Mouse (Mus musculus): ENCODE measurements around the gene Ankrd33.

DNA sequence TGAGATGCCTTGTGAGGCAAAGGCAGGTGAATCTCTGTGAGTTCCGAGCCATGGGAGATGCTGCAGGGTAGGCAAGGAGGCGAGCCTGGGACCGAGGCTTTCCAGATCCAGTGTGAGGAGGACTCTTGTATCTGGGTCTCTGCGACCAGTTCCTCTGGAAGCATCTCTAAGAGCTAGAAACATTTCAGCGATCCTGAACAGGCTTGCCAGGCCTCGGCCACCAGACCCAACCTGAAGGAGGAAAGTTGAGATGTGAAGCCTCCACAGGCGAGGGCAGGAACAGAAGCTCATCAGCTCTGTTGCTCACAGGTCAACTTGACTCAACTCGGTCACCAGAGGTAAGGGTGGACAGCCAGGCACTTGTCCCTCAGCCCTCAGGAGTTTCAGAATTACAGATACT lies 24.0 kb upstream of the Ankrd33 start:
- TF ChIP-seq CTCF (IDR thresholded peaks at IDR 0.05 in 2 of 3, conservative IDR thresholded peaks at IDR 0.05 in 1 of 3; ENCODE audit: control insufficient read depth in 1 of 3, insufficient read depth in 1 of 3, low read depth in 2 of 3, low read length in 3 of 3, poor library complexity in 1 of 3, severe bottlenecking in 1 of 3) (no peak), TAL1 (IDR thresholded peaks at IDR 0.05; ENCODE audit: low read length) (no peak), NELFE (IDR thresholded peaks at IDR 0.05; ENCODE audit: low read depth, low read length) (no peak), ZNF384 (IDR thresholded peaks at IDR 0.05; ENCODE audit: low read depth, low read length) (no peak), MAX (IDR thresholded peaks at IDR 0.05; ENCODE audit: low read length) (no peak)
